Mouse (Mus musculus) cerebellum, adult 2 months (tissue): Measurements from ENCODE around the gene Mc3r.

Source experiments
- CTCF ChIP-seq: fragments of 200-500 bp; IDR thresholded peaks from 2 replicates; pipeline ENCODE4 v1.5.1; 2011; ENCODE audit warnings: low read depth, mild to moderate bottlenecking, control low read depth, low read length, moderate library complexity, borderline replicate concordance; ENCODE audit not compliant: insufficient read depth
- POLR2A ChIP-seq: fragments of 200-500 bp; IDR thresholded peaks from 2 replicates; pipeline ENCODE4 v1.6.1; 2011; ENCODE audit warnings: low read length, control low read depth, borderline replicate concordance; ENCODE audit not compliant: insufficient read depth

- no peak for TF ChIP-seq CTCF
- no peak for TF ChIP-seq POLR2A
These were observed 50.2 kb downstream of the Mc3r start for GRCm38 (mm10) chr2:172298542-172298941.
